Mouse (Mus musculus): Measurements from ENCODE around the gene Zdhhc3. TPM values are rescaled to one million over a fixed set of nuclear protein-coding genes. Genes with fewer than 3 reads are reported as not detected.

The Zdhhc3 gene
- polyA plus RNA-seq, 1 experiment from 2014 or later, result 83.8 TPM

DNA sequence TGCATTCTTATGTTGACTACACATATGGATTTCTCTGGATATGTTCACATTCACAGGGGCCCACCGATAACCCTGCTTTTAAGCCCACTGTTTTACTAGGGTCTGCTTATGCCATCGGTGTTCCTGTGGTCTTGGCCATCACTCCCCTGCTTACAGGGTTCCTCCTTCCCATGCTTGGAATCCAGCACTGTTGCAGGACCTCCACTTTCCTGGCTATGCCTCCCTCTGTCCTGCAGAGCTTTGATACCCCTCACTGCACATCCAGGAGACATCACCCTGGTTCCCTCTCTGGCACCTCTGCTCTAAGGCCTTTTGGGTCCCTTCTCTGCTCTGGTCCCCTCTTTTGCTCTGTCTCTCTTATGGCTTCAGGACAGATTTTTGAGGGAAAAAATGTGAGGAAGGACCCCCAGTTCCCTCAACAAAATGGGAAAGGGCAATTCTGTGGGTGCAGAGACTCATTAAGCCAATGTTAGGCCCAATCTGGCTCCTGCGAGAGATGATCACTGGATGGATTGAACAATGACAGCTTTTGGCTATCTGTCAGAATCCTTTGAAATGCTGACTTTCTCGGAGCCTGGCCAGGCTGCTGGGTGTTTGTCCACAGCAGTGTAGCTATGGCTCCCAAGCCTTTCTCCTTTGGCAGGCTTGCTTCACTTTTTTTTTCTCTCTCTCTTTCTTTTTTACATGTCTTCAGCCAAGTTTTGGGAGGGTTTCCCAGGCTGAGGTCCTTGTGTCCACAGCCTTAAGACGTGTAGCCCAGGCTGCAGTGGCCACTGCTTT, 37.4 kb upstream of the Zdhhc3 start, which contains the start of gene Clec3b:
TSS of gene Clec3b (plus strand) at position 706 of the 780 bp plus-strand sequence.
- ATAC-seq, result no peak
- Histone ChIP-seq H3K4me1 (ENCODE audit: control insufficient read depth, insufficient read depth, low read length) (no peaks in the 10 kb centered on the region), H3K27ac (ENCODE audit: low read length) (no peak within 1 kb of the TSS), H3K36me3 (ENCODE audit: control insufficient read depth, insufficient read depth, low read length) (no peaks in the 10 kb centered on the region), H3K4me3 (ENCODE audit: low read depth, low read length) (no peak within 1 kb of the TSS), H3K4me2 (ENCODE audit: low read length) (no peak within 1 kb of the TSS), H3K9me3 (replicated peaks; ENCODE audit: control insufficient read depth, low read length, poor library complexity, severe bottlenecking) (no peaks in the 10 kb centered on the region), H3K27me3 (ENCODE audit: control insufficient read depth, insufficient read depth, low read depth, low read length) (no peaks in the 10 kb centered on the region), H3K9ac (ENCODE audit: low read depth, low read length) (no peak within 1 kb of the TSS)
- 73% methylated on average over 5 of the region's 5 CpGs for WGBS

- Histone ChIP-seq H3K9me3 (replicated peaks; ENCODE audit: control insufficient read depth, low read length, poor library complexity, severe bottlenecking) (no peaks in the 10 kb centered on the region), H3K4me1 (ENCODE audit: control insufficient read depth, insufficient read depth, low read length) (no peaks in the 10 kb centered on the region), H3K36me3 (ENCODE audit: control insufficient read depth, insufficient read depth, low read length) (no peaks in the 10 kb centered on the region), H3K9ac (ENCODE audit: low read depth, low read length) (no peak overlapping the region), H3K27me3 (ENCODE audit: control insufficient read depth, insufficient read depth, low read depth, low read length) (no peaks in the 10 kb centered on the region), H3K4me2 (ENCODE audit: low read length) (no peak overlapping the region), H3K27ac (ENCODE audit: low read length) (no peak overlapping the region), H3K4me3 (ENCODE audit: low read depth, low read length) (no peak overlapping the region)
- no peak for ATAC-seq
- 79% methylated on average over 5 of the region's 5 CpGs for WGBS
These were observed 35.4 kb upstream of the Zdhhc3 start for GRCm38 (mm10) chr9:123148430-123148829.

- H3K4me2 ChIP-seq (ENCODE audit: low read length), result no peak overlapping the region
- H3K9ac ChIP-seq (ENCODE audit: low read depth, low read length), result no peak overlapping the region
- no peak overlapping the region for H3K4me3 ChIP-seq (ENCODE audit: low read depth, low read length)
- H3K27me3 ChIP-seq (ENCODE audit: control insufficient read depth, insufficient read depth, low read depth, low read length), result no peaks in the 10 kb centered on the region
- H3K4me1 ChIP-seq (ENCODE audit: control insufficient read depth, insufficient read depth, low read length), result no peaks in the 10 kb centered on the region
- H3K27ac ChIP-seq (ENCODE audit: low read length), result no peak overlapping the region
- H3K9me3 ChIP-seq (replicated peaks; ENCODE audit: control insufficient read depth, low read length, poor library complexity, severe bottlenecking), result no peaks in the 10 kb centered on the region
- H3K36me3 ChIP-seq (ENCODE audit: control insufficient read depth, insufficient read depth, low read length), result peaks cover 19% of the 10 kb centered on the region
- WGBS, result 84% methylated on average over 4 of the region's 4 CpGs
- no peak for ATAC-seq
These were observed 27.0 kb upstream of the Zdhhc3 start for GRCm38 (mm10) chr9:123139887-123140614.

DNA sequence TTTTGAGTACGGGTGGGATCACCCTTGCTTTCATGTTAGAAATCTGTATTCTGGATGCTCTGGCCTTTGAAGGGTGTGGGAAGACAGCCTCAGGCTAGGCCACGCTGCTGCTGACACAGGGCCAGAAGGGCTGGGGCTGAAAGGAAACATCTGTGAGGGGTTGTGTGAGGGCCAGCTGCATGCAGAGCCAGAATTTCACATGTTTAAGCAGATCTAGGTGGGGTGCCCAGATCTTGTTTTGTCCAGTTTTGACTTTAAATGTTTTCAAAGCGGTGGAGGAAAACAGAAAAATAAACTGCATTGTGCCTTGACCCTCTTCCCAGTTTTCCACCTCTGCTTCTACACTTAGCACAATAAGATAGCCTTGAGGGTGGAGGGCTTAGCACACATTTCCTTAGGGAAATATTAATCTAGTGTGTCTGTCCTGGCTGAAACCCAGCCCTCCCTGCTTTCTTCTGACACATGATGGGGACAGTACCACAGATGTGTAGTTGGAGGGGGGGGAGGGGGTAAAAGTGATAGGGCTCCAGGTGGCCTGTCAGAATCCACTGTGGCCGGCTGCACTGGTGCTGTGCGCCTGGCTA, 26.0 kb upstream of the Zdhhc3 start:
- Histone ChIP-seq H3K9ac (ENCODE audit: low read depth, low read length) (no peak overlapping the region), H3K4me2 (ENCODE audit: low read length) (no peak overlapping the region), H3K4me1 (ENCODE audit: control insufficient read depth, insufficient read depth, low read length) (no peaks in the 10 kb centered on the region), H3K27me3 (ENCODE audit: control insufficient read depth, insufficient read depth, low read depth, low read length) (no peaks in the 10 kb centered on the region), H3K27ac (ENCODE audit: low read length) (peak overlapping the region; percentile 23; the same call in 1 of the 2 replicates), H3K36me3 (ENCODE audit: control insufficient read depth, insufficient read depth, low read length) (peaks cover 19% of the 10 kb centered on the region), H3K9me3 (replicated peaks; ENCODE audit: control insufficient read depth, low read length, poor library complexity, severe bottlenecking) (no peaks in the 10 kb centered on the region), H3K4me3 (ENCODE audit: low read depth, low read length) (no peak overlapping the region)
- peak; percentile 42; the same call in 1 of the 2 replicates for ATAC-seq
- 66% methylated on average over 5 of the region's 5 CpGs for WGBS

DNA sequence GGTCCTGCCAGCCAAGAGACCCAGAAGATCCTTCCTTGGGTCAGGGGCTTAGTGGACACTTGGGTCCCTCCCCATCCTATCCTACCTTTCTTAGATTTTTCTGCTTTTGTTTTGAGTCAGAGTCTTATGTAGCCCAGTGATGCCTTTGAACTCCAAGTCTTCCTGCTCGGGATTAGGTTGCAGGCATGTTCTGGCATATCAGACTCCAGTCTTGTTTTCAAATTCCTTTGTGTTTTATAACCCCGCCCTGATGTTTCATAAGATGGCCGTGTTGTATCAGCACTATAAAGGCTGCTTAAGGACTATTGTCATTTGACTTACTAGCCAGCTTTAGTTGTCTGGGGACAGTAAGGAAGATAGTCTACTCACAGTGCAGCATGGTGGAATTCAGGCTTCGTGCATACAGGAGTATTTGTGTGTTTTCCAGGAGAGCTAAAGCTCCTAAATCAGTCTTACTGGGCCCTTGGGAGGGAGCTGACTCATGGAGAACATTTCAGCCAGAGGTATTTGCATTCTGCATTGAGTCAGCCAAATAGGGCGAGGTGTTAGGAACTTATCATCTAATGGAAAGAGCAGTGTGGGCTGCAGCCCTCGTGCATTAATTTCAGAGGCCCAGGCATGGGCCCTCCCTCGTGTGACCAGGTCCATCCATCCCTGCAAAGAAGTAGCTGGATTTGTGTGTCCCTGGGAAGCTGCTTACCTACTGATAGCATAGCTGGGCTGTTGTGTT, 24.1 kb upstream of the Zdhhc3 start:
- H3K4me2 ChIP-seq (ENCODE audit: low read length), result no peak overlapping the region
- no peak overlapping the region for H3K4me3 ChIP-seq (ENCODE audit: low read depth, low read length)
- no peaks in the 10 kb centered on the region for H3K27me3 ChIP-seq (ENCODE audit: control insufficient read depth, insufficient read depth, low read depth, low read length)
- WGBS, result 93% methylated on average over 7 of the region's 7 CpGs
- no peaks in the 10 kb centered on the region for H3K4me1 ChIP-seq (ENCODE audit: control insufficient read depth, insufficient read depth, low read length)
- peaks cover 30% of the 10 kb centered on the region for H3K36me3 ChIP-seq (ENCODE audit: control insufficient read depth, insufficient read depth, low read length)
- no peak overlapping the region for H3K27ac ChIP-seq (ENCODE audit: low read length)
- H3K9ac ChIP-seq (ENCODE audit: low read depth, low read length), result no peak overlapping the region
- no peaks in the 10 kb centered on the region for H3K9me3 ChIP-seq (replicated peaks; ENCODE audit: control insufficient read depth, low read length, poor library complexity, severe bottlenecking)
- no peak for ATAC-seq

GRCm38 (mm10) chr9:123132994-123133393, 20.0 kb upstream of the Zdhhc3 start:
- H3K4me2 ChIP-seq (ENCODE audit: low read length), result no peak overlapping the region
- ATAC-seq, result no peak
- no peak overlapping the region for H3K9ac ChIP-seq (ENCODE audit: low read depth, low read length)
- H3K4me1 ChIP-seq (ENCODE audit: control insufficient read depth, insufficient read depth, low read length), result no peaks in the 10 kb centered on the region
- no peak overlapping the region for H3K4me3 ChIP-seq (ENCODE audit: low read depth, low read length)
- H3K36me3 ChIP-seq (ENCODE audit: control insufficient read depth, insufficient read depth, low read length), result peaks cover 38% of the 10 kb centered on the region
- no peaks in the 10 kb centered on the region for H3K9me3 ChIP-seq (replicated peaks; ENCODE audit: control insufficient read depth, low read length, poor library complexity, severe bottlenecking)
- no peak overlapping the region for H3K27ac ChIP-seq (ENCODE audit: low read length)
- no peaks in the 10 kb centered on the region for H3K27me3 ChIP-seq (ENCODE audit: control insufficient read depth, insufficient read depth, low read depth, low read length)
- 95% methylated on average over 3 of the region's 3 CpGs for WGBS

GRCm38 (mm10) chr9:123127663-123128062, 14.7 kb upstream of the Zdhhc3 start:
- WGBS, result 97% methylated on average over 6 of the region's 6 CpGs
- ATAC-seq, result no peak
- H3K4me3 ChIP-seq (ENCODE audit: low read depth, low read length), result no peak overlapping the region
- H3K4me1 ChIP-seq (ENCODE audit: control insufficient read depth, insufficient read depth, low read length), result no peaks in the 10 kb centered on the region
- H3K9ac ChIP-seq (ENCODE audit: low read depth, low read length), result no peak overlapping the region
- H3K9me3 ChIP-seq (replicated peaks; ENCODE audit: control insufficient read depth, low read length, poor library complexity, severe bottlenecking), result no peaks in the 10 kb centered on the region
- no peaks in the 10 kb centered on the region for H3K27me3 ChIP-seq (ENCODE audit: control insufficient read depth, insufficient read depth, low read depth, low read length)
- no peak overlapping the region for H3K4me2 ChIP-seq (ENCODE audit: low read length)
- no peak overlapping the region for H3K27ac ChIP-seq (ENCODE audit: low read length)
- H3K36me3 ChIP-seq (ENCODE audit: control insufficient read depth, insufficient read depth, low read length), result peaks cover 20% of the 10 kb centered on the region; the same call in 1 of the 2 replicates

- Histone ChIP-seq H3K36me3 (ENCODE audit: control insufficient read depth, insufficient read depth, low read length) (peaks cover 23% of the 10 kb centered on the region), H3K9me3 (replicated peaks; ENCODE audit: control insufficient read depth, low read length, poor library complexity, severe bottlenecking) (no peaks in the 10 kb centered on the region), H3K4me1 (ENCODE audit: control insufficient read depth, insufficient read depth, low read length) (no peaks in the 10 kb centered on the region), H3K4me2 (ENCODE audit: low read length) (no peak overlapping the region), H3K4me3 (ENCODE audit: low read depth, low read length) (no peak overlapping the region), H3K27me3 (ENCODE audit: control insufficient read depth, insufficient read depth, low read depth, low read length) (no peaks in the 10 kb centered on the region), H3K27ac (ENCODE audit: low read length) (no peak overlapping the region), H3K9ac (ENCODE audit: low read depth, low read length) (no peak overlapping the region)
- WGBS, result 100% methylated on average over 2 of the region's 2 CpGs
- ATAC-seq, result no peak
These were observed 11.5 kb upstream of the Zdhhc3 start for GRCm38 (mm10) chr9:123124413-123124981.
